Mouse (Mus musculus): ENCODE measurements around the gene Krt8. TPM values are rescaled to one million over a fixed set of nuclear protein-coding genes. Genes with fewer than 3 reads are reported as not detected.

Gene Krt8
- polyA plus RNA-seq, 1 experiment from 2014 or later = 75.5 TPM

DNA sequence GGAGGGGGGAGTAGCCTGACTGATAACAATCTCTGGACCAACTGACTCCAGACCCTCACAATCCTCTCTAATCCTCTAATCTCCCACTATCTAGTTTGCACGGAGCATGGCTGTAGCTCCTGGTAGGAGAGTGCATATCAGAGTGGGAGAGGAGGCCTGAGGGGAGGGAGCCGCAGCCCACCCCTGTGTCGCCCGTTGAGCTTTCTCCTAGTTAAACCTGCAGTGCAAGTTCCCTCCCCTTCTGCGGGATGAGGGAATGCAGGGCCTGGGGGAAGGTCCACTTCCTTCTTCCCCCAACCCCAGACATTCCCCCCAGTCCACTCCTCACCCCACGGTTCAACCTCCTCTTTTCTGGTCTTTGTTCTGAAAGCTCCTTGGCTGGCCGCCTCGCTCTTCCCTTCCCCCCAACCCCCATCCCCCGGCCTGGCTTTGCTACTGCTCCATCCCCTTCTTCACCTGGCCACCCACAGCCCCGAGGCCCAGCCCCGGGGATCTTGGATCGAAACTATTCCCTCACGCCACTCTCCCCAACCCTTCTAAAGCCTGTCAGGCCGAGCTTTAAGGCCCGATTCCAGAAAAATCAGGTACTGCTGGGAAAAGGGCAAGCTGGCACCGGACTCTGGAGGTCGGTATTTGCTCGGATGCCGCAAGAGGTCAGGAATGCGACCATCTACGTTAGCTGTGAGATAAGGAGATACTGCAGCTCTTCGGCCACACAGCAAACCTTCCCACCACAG lies 21.0 kb upstream of the Krt8 start:
- peak overlapping the region; percentile 2; the same call in 1 of the 2 replicates for H3K4me3 ChIP-seq
- no peak overlapping the region for H3K27ac ChIP-seq
- no peaks in the 10 kb centered on the region for H3K9me3 ChIP-seq
- peaks cover 33% of the 10 kb centered on the region for H3K27me3 ChIP-seq
- no peak for ATAC-seq (ENCODE audit: insufficient number of reproducible peaks, low FRiP score, low TSS enrichment, low read depth)
- H3K4me2 ChIP-seq = peak overlapping the region; percentile 26
- H3K4me1 ChIP-seq = peaks cover 33% of the 10 kb centered on the region
- no peak overlapping the region for H3K9ac ChIP-seq
- H3K36me3 ChIP-seq = no peaks in the 10 kb centered on the region
- 8% methylated on average over 22 of the region's 22 CpGs for WGBS

DNA sequence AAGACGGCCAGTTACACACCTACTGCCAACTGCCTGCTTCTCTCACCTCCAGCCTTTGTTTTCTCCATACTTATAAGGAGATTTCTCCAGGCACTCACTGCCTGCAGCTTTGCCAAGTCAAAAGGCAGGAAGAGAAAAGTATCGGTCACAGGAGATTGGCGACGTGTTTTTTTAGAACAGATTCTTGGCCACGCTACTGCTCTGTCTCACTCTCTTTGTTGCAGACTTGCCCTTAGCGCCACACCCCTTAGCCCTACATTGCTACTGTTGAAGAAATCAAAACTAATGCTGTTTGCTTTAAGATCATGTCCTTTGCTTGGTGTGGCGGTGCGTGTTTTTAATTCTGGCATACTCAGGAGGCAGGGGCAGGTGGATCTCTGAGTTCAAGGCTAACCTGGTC lies 19.6 kb upstream of the Krt8 start:
- Histone ChIP-seq H3K9me3 (no peaks in the 10 kb centered on the region), H3K27me3 (peaks cover 35% of the 10 kb centered on the region)
- WGBS = 58% methylated on average over 8 of the region's 8 CpGs

DNA sequence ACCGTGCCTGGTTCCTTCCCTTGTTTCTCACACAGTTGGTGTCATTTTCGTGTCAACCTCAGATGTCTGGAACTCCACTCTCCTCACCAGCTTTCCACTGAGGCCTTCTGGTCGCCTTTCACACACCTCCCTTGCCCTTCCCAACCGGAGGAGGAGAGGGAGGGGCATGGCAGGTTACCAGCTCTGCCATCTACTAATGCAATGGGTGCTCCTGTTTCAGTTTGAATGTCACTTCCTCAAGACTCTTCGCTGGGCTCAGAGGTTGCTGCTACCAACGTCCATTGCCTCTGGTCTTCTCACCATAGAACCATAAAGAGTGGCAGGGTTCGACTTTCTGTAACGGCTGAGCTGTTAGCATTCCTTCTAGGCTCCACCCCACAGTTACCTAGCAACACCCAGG lies 18.2 kb upstream of the Krt8 start:
- H3K9me3 ChIP-seq = no peaks in the 10 kb centered on the region
- no peak for ATAC-seq (ENCODE audit: insufficient number of reproducible peaks, low FRiP score, low TSS enrichment, low read depth)
- H3K36me3 ChIP-seq = no peaks in the 10 kb centered on the region
- peaks cover 22% of the 10 kb centered on the region for H3K27me3 ChIP-seq
- 27% methylated on average over 8 of the region's 8 CpGs for WGBS
- H3K27ac ChIP-seq = no peak overlapping the region
- no peak overlapping the region for H3K9ac ChIP-seq
- no peak overlapping the region for H3K4me3 ChIP-seq
- peaks cover 22% of the 10 kb centered on the region for H3K4me1 ChIP-seq
- no peak overlapping the region for H3K4me2 ChIP-seq

More for the DNA sequence above, 19.6 kb upstream of the Krt8 start:
- Histone ChIP-seq H3K4me3 (no peak overlapping the region), H3K36me3 (no peaks in the 10 kb centered on the region), H3K9ac (no peak overlapping the region), H3K4me1 (peaks cover 33% of the 10 kb centered on the region), H3K27ac (no peak overlapping the region), H3K4me2 (no peak overlapping the region)
- ATAC-seq (ENCODE audit: insufficient number of reproducible peaks, low FRiP score, low TSS enrichment, low read depth) = no peak

DNA sequence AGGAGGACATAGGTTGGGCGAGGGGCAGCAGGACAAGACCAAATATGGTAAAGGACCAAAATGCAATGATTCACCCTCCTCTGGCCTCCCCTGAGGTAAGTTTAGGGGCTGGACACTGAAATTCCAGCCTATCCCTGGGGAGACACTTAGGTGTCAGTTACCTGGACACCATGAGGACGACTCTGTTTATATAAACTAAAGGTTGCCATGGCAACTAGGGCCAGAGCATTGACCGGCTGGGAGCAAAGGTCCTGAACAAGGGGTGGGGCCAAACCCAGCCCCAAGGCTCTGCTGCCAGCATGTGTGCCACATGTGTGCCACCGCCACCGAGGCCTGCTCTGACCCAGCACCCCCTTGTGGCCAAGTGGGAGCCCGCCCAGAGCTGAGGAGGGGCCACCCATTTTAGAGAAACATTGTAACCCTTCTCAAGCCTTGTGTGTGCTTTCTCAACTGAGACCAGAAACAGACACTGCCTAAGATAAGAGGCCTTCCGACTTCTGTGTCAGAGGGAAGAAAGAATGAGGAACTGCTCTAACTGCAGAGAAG lies 13.7 kb upstream of the Krt8 start:
- Histone ChIP-seq H3K27ac (no peak overlapping the region), H3K4me2 (no peak overlapping the region), H3K27me3 (0 out of 2 replicates have a peak, but pooled peaks cover 2% of the 10 kb centered on the region), H3K4me1 (peaks cover 14% of the 10 kb centered on the region; the same call in 1 of the 2 replicates), H3K9ac (no peak overlapping the region), H3K36me3 (no peaks in the 10 kb centered on the region), H3K9me3 (no peaks in the 10 kb centered on the region), H3K4me3 (no peak overlapping the region)
- WGBS = 26% methylated on average over 7 of the region's 7 CpGs
- ATAC-seq (ENCODE audit: insufficient number of reproducible peaks, low FRiP score, low TSS enrichment, low read depth) = no peak

DNA sequence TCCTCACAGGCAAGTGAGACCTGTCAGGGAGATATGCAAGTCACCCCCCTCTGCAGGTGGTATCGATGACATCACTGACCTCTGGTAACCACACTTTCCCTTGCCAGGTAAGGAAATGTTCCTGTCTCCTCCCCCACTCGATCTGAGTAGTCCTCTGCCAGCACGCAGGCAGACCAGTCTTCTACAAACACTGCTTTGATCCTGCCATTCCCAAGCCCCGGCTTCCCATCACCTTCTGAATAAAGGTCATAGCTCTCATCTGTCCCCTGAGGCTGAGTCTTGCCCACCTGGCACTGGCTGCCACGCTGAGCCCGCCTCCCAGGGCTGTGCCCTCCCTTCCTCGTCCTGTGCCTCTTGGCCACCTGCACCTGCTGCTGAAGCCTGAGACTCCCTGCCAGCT lies 12.5 kb upstream of the Krt8 start:
- no peak for ATAC-seq (ENCODE audit: insufficient number of reproducible peaks, low FRiP score, low TSS enrichment, low read depth)
- Histone ChIP-seq H3K9me3 (no peaks in the 10 kb centered on the region), H3K4me1 (peaks cover 14% of the 10 kb centered on the region; the same call in 1 of the 2 replicates), H3K4me2 (no peak overlapping the region), H3K27me3 (0 out of 2 replicates have a peak, but pooled peaks cover 2% of the 10 kb centered on the region), H3K4me3 (no peak overlapping the region), H3K36me3 (no peaks in the 10 kb centered on the region), H3K27ac (no peak overlapping the region), H3K9ac (no peak overlapping the region)
- 23% methylated on average over 7 of the region's 7 CpGs for WGBS

DNA sequence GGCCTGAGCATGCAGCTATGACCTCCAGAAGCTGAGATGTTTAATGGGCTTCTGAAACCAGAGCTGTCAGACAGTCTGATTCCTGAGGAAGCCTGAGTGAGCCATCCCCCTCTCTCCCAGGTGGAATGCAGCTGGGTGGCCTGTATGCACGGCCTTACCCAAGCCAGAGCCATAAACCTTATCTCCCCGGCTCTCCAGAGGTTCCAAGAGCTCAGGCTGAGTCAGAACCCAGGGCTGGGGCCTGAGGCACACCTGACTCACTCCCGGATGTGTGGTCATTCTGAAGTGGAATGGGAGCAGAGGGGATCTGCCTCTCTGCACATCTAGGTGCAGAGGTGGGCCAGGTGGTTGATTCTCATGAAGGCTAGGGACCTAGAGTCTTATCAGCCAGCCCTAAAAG lies 11.8 kb upstream of the Krt8 start:
- Histone ChIP-seq H3K9me3 (no peaks in the 10 kb centered on the region), H3K9ac (no peak overlapping the region), H3K36me3 (no peaks in the 10 kb centered on the region), H3K27me3 (0 out of 2 replicates have a peak, but pooled peaks cover 2% of the 10 kb centered on the region), H3K27ac (no peak overlapping the region), H3K4me3 (no peak overlapping the region), H3K4me2 (no peak overlapping the region), H3K4me1 (peaks cover 14% of the 10 kb centered on the region; the same call in 1 of the 2 replicates)
- WGBS = 12% methylated on average over 3 of the region's 3 CpGs
- ATAC-seq (ENCODE audit: insufficient number of reproducible peaks, low FRiP score, low TSS enrichment, low read depth) = no peak

DNA sequence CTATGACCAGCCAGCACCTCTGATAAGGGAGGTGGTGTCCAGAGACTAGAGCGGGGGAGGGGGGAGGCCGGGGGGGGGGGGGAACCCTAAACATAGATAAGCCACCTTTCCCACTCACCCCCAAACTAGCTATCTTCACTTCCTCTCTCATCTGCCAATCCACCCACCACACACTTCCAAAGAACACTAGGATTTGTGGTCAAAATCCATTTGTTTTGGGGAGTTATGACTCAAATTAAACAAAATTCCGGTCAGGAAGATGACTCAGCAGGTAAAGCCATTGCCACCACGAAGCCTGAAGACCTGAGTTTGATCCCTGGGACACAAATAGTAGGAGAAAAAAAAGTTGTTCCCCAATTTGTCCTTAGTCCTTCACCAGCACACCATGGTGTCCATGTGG lies 10.6 kb upstream of the Krt8 start:
- Histone ChIP-seq H3K4me2 (no peak overlapping the region), H3K27me3 (0 out of 2 replicates have a peak, but pooled peaks cover under 1% of the 10 kb centered on the region), H3K9ac (no peak overlapping the region), H3K36me3 (no peaks in the 10 kb centered on the region), H3K4me1 (peaks cover 14% of the 10 kb centered on the region; the same call in 1 of the 2 replicates), H3K27ac (no peak overlapping the region), H3K4me3 (no peak overlapping the region), H3K9me3 (no peaks in the 10 kb centered on the region)
- no peak for ATAC-seq (ENCODE audit: insufficient number of reproducible peaks, low FRiP score, low TSS enrichment, low read depth)
- WGBS = 72% methylated on average over 2 of the region's 4 CpGs

DNA sequence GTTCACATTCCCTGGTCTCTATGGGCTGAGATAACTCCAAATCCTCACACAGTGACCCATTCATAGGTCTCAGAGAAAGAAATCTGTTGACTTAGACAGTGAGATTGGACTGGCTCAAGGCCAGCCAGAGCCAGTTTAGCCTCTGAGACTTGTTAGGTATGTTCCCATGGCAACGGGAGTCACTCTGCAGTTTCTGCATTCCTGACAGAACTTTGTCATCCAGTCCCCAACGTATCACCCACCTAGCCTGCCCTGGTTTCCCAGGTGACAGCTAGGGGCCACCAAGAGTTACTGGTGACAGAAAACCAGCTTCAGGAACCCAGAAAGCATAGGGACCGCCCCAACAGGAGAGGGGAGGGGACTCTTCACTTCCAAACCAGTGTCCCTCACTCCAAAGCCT lies 9.4 kb upstream of the Krt8 start:
- peaks cover 19% of the 10 kb centered on the region for H3K4me1 ChIP-seq
- H3K27me3 ChIP-seq = peaks cover 6% of the 10 kb centered on the region; the same call in 1 of the 2 replicates
- H3K36me3 ChIP-seq = no peaks in the 10 kb centered on the region
- ATAC-seq (ENCODE audit: insufficient number of reproducible peaks, low FRiP score, low TSS enrichment, low read depth) = no peak
- H3K9ac ChIP-seq = no peak overlapping the region
- 30% methylated on average over 3 of the region's 3 CpGs for WGBS
- no peak overlapping the region for H3K4me2 ChIP-seq
- H3K4me3 ChIP-seq = no peak overlapping the region
- H3K27ac ChIP-seq = no peak overlapping the region
- no peaks in the 10 kb centered on the region for H3K9me3 ChIP-seq

DNA sequence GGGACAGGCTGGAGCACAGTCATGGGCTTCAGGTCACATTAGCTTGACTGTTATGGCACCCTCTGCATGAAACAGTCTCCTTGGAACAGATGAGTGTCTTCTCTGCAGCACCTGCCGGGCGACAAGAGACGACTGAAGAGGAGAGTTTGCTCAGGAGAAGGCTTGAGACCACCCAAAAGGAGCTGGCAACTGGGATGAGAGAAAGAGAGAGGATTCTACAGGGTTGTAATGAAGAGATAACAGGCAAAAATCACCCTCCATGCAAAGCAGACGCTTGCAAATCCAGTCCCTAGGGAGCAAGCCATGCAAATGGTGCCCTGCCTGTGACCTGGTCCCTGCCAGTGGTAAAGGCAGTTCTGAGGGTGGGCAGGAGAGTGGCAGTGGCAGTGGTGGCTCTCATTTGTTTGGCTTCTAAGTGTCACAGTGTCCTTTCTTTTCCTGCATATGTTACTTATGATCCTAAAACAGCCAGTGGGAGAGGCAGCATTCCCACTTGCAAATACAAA lies 8.0 kb upstream of the Krt8 start:
- H3K4me2 ChIP-seq = no peak overlapping the region
- H3K4me3 ChIP-seq = no peak overlapping the region
- H3K4me1 ChIP-seq = peaks cover 25% of the 10 kb centered on the region
- WGBS = 62% methylated on average over 4 of the region's 4 CpGs
- H3K27ac ChIP-seq = 0 out of 2 replicates have a peak overlapping the region, but pooled peaks have one; percentile 11
- H3K36me3 ChIP-seq = no peaks in the 10 kb centered on the region
- H3K9ac ChIP-seq = no peak overlapping the region
- peaks cover 10% of the 10 kb centered on the region; the same call in 1 of the 2 replicates for H3K27me3 ChIP-seq
- no peaks in the 10 kb centered on the region for H3K9me3 ChIP-seq
- no peak for ATAC-seq (ENCODE audit: insufficient number of reproducible peaks, low FRiP score, low TSS enrichment, low read depth)

DNA sequence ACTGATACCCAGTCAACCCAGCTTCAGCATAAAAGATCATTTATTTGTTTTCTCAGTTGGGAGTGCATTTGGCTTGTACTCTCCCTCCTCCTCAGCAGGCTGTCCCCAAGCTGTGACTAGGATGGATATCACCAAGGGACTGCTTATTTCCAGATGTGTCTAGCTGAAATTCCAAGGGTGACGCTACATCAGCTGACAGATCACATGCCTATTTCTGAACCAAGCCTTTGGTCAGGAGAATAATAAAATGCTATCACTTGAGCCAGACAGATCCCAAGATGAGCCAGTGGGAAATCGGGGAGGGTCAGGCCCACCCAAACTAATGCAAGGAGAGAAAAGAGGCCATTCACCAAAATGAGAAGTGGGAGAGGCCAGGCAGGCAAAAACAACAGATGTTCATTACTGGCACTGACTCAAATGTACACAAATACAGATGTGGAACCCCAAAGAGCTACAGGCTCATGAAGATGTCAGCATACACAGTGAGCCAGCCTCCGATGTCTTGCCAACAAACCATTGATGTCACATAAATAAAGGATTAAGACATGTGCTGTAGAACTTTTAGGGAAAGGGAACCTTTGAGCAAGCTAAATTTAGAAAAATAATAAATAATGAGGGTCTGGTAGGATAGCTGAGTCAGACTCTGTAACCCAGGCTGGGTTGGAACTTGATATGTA lies 6.4 kb upstream of the Krt8 start:
- WGBS = 47% methylated on average over 3 of the region's 3 CpGs
- no peaks in the 10 kb centered on the region for H3K36me3 ChIP-seq
- no peak overlapping the region for H3K27ac ChIP-seq
- H3K4me1 ChIP-seq = peaks cover 33% of the 10 kb centered on the region
- no peak overlapping the region for H3K9ac ChIP-seq
- H3K9me3 ChIP-seq = no peaks in the 10 kb centered on the region
- no peak overlapping the region for H3K4me2 ChIP-seq
- no peak overlapping the region for H3K4me3 ChIP-seq
- ATAC-seq (ENCODE audit: insufficient number of reproducible peaks, low FRiP score, low TSS enrichment, low read depth) = no peak; the same call in 1 of the 2 replicates
- H3K27me3 ChIP-seq = peaks cover 16% of the 10 kb centered on the region

DNA sequence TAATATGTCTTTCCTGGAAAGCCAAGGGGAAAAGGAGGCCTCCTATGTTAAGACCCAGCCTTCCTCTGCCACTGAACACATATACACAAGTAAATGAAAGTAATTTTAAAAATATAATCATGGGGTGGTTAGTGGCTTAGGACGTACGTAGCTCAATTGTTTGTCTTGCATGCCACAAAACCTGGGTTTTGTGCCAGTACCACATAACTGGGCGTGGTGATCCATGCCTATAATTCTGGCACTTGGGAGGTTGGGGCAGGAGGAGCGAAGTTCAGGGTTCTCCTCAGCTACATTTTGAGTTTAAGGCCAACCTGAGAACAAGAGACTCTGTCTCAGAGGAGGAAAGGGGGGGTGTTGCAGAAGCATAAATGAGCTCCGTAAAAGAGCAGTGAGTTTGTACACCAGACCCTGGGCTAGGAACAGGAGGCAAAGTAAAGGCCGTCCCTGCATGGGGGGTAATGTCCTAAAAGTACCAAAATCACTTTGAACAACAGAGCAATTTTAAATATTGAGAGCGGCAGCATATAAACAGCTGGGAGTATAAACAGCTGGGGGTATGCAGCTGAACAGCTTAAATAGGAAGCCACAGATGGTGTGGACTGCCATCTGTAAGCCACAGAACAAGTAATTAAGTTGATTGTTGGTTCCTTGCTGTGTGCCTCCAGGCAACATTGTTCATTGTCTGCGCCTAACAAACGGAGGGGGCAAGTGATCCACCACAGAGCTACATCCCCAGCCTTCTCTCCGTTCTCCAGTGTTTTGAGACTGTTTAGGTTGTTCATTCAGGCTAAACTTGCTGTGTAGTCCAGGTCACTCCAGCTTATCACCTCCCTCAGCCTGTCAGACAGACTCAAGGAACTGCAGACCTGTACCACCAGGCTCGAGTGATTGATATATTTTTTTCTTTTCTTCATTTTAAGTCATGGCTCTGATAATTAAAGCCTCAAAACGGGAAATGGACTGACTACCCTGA lies 3.1 kb upstream of the Krt8 start:
- H3K4me3 ChIP-seq = no peak overlapping the region
- H3K27me3 ChIP-seq = peaks cover 49% of the 10 kb centered on the region
- no peaks in the 10 kb centered on the region for H3K9me3 ChIP-seq
- no peak for ATAC-seq (ENCODE audit: insufficient number of reproducible peaks, low FRiP score, low TSS enrichment, low read depth)
- H3K36me3 ChIP-seq = no peaks in the 10 kb centered on the region
- H3K27ac ChIP-seq = peak overlapping the region; percentile 51; the same call in 1 of the 2 replicates
- H3K9ac ChIP-seq = no peak overlapping the region
- H3K4me1 ChIP-seq = peaks cover 35% of the 10 kb centered on the region
- H3K4me2 ChIP-seq = no peak overlapping the region
- WGBS = 28% methylated on average over 12 of the region's 12 CpGs

Data from limb, embryonic 15.5 days (tissue).